Mouse (Mus musculus) heart, postnatal 14 days (tissue): Measurements from ENCODE around the gene Ift81. TPM values are rescaled to one million over a fixed set of nuclear protein-coding genes. Genes with fewer than 3 reads are reported as not detected.
A peak's percentile ranks its signal among the peaks of the same experiment; 100 is the strongest.

Experiments
- DNase-seq, 2 experiments: peaks; one replicate each; pipeline ENCODE4 v3.0.0; 2021 to 2022
- intact Hi-C: fragments of 180-260 bp; cut with DNase I; formaldehyde crosslinking; loops from one replicate; pipeline ENCODE4 v1.15.1; 2025
- total RNA-seq, 2 experiments: library from RNA; stranded (reverse); gene quantifications; 2 replicates each; pipeline ENCODE4 v1.2.3; 2021

The Ift81 gene
- total RNA-seq, 2 experiments from 2014 or later: 49.4 to 58.5 TPM

- no peak for DNase-seq
- intact Hi-C loops: no loop called here
These were observed 56.2 kb downstream of the Ift81 start for GRCm38 (mm10) chr5:122558127-122558526.

- intact Hi-C loops: no loop called here
These were observed 59.2 kb downstream of the Ift81 start for GRCm38 (mm10) chr5:122555107-122555506.

GRCm38 (mm10) chr5:122552638-122553037 is 61.7 kb downstream of the Ift81 start:
- intact Hi-C loops: no loop called here
- DNase-seq: no peak

More at GRCm38 (mm10) chr5:122555107-122555506, 59.2 kb downstream of the Ift81 start:
- DNase-seq: no peak

GRCm38 (mm10) chr5:122550460-122550859 is 63.9 kb downstream of the Ift81 start:
- no peak for DNase-seq
- intact Hi-C loops: no loop called here

- DNase-seq: peak; percentile 23 to 33
- intact Hi-C loops: loop anchor here (5.0 kb wide), 1 partner anchor 79 kb away; no protein-coding TSS in a partner anchor
These were observed 65.6 kb downstream of the Ift81 start for GRCm38 (mm10) chr5:122548671-122549070.

GRCm38 (mm10) chr5:122547810-122548209 is 66.5 kb downstream of the Ift81 start:
- DNase-seq: no peak
- intact Hi-C loops: loop anchor here (2.0 to 5.0 kb wide), 2 partner anchors 45 to 79 kb away; partner anchors contain the start of gene Atp2a2

- intact Hi-C loops: loop anchor here (2.0 to 5.0 kb wide), 2 partner anchors 44 to 80 kb away; partner anchors contain the start of gene Atp2a2
- peak; percentile 43 to 63 for DNase-seq
These were observed 67.0 kb downstream of the Ift81 start for GRCm38 (mm10) chr5:122547251-122547714.

GRCm38 (mm10) chr5:122543392-122543791 is 70.9 kb downstream of the Ift81 start:
- intact Hi-C loops: no loop called here
- no peak for DNase-seq

GRCm38 (mm10) chr5:122541871-122542270 is 72.4 kb downstream of the Ift81 start:
- intact Hi-C loops: no loop called here
- DNase-seq: no peak

- intact Hi-C loops: no loop called here
- no peak for DNase-seq
These were observed 76.2 kb downstream of the Ift81 start for GRCm38 (mm10) chr5:122538077-122538476.

GRCm38 (mm10) chr5:122537654-122538053 is 76.7 kb downstream of the Ift81 start:
- intact Hi-C loops: no loop called here
- DNase-seq: no peak

- DNase-seq: no peak
- intact Hi-C loops: loop anchor here (5.0 kb wide), 1 partner anchor 48 kb away; no protein-coding TSS in a partner anchor
These were observed 80.4 kb downstream of the Ift81 start for GRCm38 (mm10) chr5:122533884-122534283.

- DNase-seq: no peak
- intact Hi-C loops: loop anchor here (2.0 to 5.0 kb wide), 2 partner anchors 15 to 52 kb away; no protein-coding TSS in a partner anchor
These were observed 84.3 kb downstream of the Ift81 start for GRCm38 (mm10) chr5:122529913-122530604.

GRCm38 (mm10) chr5:122529316-122529715 is 85.0 kb downstream of the Ift81 start:
- DNase-seq: peak; percentile 69 to 78
- intact Hi-C loops: loop anchor here (2.0 kb wide), 1 partner anchor 15 kb away; no protein-coding TSS in a partner anchor

- intact Hi-C loops: loop anchor here (2.0 kb wide), 1 partner anchor 16 kb away; no protein-coding TSS in a partner anchor
- DNase-seq: no peak
These were observed 85.7 kb downstream of the Ift81 start for GRCm38 (mm10) chr5:122528591-122528990.

- DNase-seq: peak in 1 of 2 experiments; percentile 41
These were observed 86.6 kb downstream of the Ift81 start for GRCm38 (mm10) chr5:122527761-122528160.

GRCm38 (mm10) chr5:122526878-122527730 is 87.2 kb downstream of the Ift81 start:
- intact Hi-C loops: no loop called here
- DNase-seq: peak; percentile 63 to 66

More at GRCm38 (mm10) chr5:122527761-122528160, 86.6 kb downstream of the Ift81 start:
- intact Hi-C loops: loop anchor here (2.0 kb wide), 1 partner anchor 17 kb away; no protein-coding TSS in a partner anchor

GRCm38 (mm10) chr5:122526405-122526804 is 87.9 kb downstream of the Ift81 start:
- intact Hi-C loops: no loop called here
- peak in 1 of 2 experiments; percentile 52 for DNase-seq

- intact Hi-C loops: loop anchor here (2.0 kb wide), 1 partner anchor 95 kb away; no protein-coding TSS in a partner anchor
- DNase-seq: peak in 1 of 2 experiments; percentile 53
These were observed 88.9 kb downstream of the Ift81 start for GRCm38 (mm10) chr5:122525238-122525931.

- intact Hi-C loops: loop anchor here (2.0 kb wide), 1 partner anchor 96 kb away; no protein-coding TSS in a partner anchor
- peak in 1 of 2 experiments; percentile 43 for DNase-seq
These were observed 89.5 kb downstream of the Ift81 start for GRCm38 (mm10) chr5:122524854-122525237.
